Mouse (Mus musculus): ENCODE measurements around the gene Tead4.
"Not testable (repeated sequence)": the region's sequence is repeated elsewhere in the genome, so short reads cannot be mapped to it uniquely, and the experiment has no call there.

Gene Tead4

DNA sequence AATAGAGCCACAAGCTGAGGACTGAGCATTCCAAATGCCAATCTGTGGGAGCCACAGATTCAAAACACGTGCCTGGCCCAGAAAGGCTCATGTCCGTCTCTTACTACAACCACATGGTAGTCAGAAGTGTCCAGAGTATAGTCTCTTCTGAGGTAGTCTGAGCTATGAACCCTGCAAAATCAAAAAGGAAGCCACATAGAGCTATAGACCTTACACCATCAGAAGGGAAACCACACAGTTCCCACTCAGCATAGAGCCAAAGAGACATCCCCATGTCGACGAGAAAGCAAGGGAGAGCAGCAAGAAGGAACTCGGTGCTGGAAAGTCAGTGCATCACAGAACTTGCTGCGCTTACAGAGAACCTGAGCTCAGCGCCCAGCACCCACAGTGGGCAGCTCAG lies 68.4 kb downstream of the Tead4 start:
- DNase-seq, result no peak

DNA sequence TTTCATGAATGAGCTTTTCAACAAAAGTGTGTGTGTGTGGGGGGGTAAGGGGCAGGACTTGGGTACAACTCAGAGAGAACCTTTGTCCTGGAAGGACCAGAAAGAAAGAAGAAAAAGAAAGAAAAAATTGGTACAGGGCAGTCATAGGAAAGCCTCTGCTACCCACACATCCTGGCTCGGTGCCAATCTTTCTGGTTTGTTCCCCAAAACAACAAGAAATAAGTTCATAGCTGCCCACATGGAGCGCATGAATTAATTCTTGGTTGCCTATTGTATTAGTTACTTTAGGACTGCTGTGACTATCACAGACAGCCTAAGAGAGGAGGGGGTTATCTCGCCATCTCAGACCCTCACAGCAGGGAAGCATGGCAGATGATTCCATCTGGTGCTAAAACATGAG lies 68.9 kb downstream of the Tead4 start:
- DNase-seq, result no peak

DNA sequence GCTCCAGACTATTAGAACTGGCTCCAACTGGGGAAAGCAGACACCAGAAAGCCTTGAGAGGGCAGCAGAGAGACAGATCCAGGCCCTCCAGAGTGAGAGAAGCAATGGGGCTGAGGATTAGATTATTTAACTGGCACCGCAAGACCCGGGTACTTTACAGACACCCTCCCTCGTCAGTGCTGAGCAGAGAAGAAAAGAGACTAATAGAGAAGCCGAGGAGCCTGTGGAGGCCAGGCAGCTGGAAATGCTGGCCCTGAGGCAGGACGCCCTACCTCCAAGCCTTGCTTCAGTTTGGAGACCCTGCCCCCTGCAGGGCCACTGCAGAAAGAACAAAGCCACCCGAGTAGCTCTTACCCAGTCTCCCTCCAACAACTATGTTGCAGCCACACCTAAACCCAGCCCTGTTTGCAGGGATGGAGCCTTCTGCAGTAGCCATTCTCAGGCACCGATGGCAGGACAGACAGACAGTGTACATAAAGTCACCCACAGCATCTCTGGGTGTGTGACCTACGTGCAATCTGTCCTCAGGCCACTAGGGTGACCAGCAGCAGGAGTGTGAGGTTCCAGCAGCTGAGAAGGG lies 73.1 kb downstream of the Tead4 start:
- peak; percentile 48 for DNase-seq

DNA sequence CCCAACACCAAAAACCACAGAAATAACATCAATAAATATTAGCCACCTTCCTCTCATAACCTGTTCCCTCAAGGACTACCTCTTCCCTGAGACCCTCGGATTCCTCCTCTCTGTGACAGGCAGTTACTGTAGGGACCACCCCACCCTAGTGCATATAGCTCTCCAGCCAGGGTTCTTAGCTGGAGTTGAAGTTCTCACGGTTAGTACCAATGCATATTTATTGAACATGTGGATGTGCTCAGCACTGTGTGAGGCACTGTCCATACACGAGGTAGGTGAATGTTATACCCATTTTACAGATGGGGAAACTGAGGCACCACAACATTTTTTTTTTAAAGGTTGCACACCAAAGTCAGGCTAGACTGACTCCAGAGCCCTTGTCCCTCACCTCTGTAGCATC lies 73.7 kb downstream of the Tead4 start:
- no peak for DNase-seq

DNA sequence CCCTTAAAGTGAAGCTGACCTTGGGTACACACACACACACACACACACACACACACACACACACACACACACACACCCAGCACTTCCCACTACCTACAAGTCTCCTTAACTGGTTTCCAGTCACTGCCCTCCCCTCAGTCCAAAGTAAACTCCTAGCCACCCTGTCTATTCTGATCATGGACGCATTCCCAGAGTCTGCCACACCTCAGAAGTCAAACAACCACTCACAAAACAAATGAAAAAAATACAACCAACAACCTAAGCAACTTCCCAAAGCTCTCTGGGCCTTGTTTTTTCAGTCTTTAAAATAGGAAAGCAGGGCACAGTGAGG lies 74.8 kb downstream of the Tead4 start:
- DNase-seq, result no peak

DNA sequence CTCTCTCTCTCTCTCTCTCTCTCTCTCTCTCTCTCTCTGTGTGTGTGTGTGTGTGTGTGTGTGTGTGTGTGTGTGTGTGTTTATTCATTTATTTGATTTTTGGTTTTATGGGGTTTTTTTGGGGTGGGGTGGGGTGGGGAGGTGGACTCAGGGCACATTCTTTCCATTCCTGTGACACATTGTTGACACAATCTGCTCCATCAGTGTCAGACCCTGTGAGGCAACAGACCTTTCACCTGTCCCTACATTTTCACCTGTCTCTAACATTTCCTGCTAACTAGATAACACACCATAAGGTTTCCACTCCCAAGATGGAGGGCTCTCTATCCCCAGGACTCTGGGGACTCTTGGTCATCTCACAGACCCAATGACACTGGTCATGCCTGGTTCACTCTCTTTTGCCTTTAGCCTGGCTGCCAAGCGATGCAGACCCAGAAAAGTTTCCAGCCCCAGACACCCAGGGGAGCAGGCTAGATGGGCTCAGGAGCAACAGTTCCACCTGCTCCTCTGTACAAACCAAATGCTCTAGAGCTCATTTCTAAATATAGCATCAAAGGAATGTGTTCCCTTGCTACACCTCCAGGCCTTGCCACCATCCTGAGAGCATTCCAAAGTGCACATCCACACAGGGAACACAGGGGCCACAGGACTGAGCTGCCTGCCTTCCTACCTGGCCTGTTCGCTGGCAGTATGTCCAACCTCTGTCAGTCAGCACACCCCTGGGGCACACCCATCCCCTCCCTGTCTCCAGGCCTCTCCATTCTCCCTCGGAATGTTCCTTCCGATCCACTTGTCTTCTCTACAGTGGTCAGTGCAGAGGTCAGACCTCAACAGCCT lies 75.4 kb downstream of the Tead4 start:
- DNase-seq, result peak; percentile 73

DNA sequence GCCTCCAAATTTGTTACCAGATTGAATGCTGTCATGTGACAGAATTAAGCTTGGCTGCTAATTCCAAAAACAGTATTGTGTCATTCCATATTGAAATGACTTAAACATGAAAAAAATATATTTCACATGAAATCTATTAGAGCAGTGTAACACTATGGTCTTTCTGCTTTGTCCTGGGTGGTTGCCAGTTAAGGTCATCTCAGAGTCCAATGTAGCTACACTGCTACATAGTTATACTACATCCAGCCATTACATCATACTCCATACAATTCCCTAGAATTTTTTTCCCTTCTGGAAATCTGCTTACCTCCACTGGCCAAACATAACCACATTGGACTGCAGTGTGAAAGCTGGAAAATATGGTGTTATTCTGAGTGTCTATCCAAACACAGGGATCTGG lies 77.5 kb downstream of the Tead4 start:
- DNase-seq, result no peak

DNA sequence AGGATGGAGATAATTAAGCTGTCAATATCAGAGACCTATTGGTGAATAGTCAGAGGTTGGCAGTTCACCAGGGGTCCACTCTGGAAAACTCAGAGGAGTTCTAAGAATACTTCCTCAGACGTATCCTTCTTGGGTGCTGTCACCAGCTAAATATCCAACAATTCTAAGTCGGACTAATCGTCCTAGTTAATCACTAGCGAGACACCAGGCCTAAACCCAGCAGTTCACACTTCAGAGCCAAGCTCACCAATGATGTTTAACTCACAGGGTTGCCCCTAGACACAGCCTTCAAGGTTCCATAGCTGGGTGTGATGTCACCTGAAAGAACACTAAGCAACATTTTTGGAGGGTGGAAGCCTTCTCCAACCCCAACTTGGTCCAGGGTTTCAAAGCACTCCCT lies 85.6 kb downstream of the Tead4 start:
- DNase-seq, result not testable (repeated sequence)

DNA sequence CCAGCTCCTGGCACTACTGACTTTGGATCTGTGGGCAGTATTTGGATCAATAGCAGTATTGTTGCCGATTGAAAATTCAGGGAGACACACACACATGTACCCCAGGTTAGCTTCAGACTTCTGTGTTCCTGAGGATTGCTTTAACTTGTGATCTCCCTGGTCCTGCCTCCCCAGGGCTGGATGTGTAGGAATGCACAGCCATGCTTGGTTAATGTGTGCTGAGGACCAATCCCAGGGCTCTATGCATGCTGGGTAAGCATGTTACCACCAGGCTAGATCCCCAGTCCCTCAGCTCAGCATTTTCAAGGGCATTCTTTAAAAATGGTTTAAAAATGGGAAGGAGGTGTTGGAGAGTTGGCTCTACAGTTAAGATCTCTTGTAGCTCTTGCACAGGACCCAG lies 91.4 kb downstream of the Tead4 start:
- not testable (repeated sequence) for DNase-seq

DNA sequence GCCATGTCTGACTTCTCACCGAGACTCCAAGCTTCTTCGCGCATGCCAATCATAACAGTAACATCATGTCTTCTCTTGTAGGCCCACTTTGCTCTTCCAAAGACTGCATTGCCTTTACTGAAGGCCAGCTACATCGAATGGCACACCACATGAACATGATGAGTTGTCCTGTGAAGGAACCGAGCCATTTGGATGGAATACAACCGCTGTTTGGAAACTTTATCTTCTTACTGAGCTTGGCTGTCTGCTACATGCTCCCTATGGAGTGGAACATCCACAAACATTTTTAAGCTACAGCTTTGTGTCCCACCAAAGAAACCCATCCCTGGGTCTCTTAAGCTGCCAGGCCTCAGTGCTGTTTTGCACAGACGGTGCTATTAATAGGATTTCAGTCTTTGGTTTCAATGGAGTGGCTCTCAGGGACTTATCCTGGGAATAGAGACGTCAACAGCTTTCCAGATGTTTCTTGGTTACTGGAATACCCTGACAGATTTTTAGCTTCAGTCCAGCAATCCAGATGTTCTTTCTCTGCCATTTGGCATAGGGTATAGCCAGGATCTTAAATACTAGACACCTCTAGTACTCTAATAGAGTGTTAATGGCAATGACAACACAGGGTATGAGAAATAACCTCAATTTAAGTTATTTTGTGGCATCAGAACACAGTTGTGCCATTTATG lies 92.0 kb downstream of the Tead4 start:
- no peak for DNase-seq

DNA sequence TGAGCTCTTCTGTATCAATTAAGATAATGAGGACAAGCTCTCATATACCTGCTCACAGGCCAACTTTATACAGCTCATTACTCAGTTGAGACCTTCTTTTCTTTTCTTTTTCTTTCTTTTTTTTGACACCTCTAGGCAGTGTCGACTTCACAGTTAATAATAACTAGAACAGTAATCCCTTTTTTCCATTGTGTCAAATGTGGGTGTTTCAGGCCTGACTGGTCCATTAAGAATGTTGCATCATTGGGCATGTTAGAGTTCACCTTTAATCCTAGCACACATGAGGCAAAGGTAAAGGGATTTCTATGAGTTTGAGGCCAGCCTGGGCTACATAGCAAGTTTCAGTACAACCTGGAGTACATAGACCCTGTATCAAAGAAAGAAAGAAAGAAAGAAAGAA lies 97.1 kb downstream of the Tead4 start:
- no peak for DNase-seq

DNA sequence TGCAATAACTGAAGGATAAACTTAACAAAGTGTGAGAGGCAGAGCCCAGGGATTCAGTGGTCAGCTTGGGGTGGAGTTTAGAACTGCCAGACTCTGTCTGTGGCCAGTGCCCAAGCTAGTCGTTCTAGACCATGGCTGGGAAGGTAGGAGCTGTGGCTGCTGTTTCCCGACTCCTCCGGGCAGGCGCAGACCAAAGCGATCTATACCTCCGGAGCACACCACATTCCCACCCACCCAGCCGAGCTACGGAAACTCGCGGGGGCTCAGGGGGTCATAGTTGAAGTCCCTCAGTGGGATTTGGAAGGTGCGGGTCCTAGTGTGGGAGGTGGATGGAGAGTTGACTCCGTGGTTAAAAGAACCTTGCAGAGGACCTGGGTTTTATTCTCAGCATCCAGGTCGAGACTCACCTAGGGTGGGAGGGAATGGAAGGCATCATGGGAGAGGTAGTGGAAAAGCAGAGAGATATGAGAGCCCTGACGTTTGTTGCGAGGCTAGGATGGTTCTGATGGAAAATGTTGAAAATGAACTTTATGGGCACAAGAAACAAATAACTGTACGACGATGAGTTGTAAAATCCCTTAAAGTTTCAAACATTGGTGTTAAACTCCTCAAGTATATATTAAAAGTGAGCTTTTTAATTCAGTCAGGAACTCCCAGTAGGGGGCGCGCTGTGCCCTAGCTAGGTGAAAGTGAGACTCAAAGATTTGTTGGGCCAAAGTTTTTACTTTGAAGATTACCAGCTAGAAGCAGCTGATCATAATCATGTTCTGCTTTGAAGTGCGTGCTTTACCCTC lies 99.6 kb downstream of the Tead4 start:
- peak; percentile 93 for DNase-seq

DNA sequence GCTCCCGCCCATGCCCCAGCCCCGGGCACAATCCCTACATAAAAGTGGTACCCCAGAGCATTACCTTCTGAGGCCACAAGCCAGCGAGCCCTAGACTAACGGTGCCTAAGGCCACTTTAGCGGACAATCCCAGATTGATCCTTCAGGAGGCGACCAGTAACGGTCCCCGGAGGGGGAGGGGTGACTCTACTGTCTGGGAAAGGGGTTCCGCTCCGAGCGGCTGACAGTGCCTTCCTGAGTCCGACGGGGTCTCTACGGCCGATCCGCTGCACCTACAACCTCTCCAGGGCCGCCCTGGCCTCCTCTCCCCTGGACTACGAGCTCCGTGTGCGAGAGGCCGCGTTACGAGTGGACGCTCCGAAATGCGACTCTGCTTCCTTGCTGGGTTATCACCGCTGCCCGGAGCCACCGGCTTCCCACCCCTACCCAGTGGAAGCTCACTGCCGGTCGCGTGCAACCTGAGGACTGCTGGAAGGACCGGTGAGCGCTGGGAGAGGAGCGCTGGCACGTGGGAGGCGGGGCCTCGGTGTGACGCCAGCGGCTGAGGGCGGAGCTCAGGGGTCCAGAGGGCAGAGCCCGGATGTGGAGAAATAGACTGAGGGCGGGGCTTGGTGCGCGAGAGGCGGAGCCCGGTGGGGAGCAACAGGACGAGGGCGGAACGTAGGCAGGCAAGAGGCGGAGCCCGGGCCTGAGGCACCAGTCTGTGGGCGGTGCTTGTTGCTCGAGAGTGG lies 100.3 kb downstream of the Tead4 start:
- peak; percentile 100 for DNase-seq

DNA sequence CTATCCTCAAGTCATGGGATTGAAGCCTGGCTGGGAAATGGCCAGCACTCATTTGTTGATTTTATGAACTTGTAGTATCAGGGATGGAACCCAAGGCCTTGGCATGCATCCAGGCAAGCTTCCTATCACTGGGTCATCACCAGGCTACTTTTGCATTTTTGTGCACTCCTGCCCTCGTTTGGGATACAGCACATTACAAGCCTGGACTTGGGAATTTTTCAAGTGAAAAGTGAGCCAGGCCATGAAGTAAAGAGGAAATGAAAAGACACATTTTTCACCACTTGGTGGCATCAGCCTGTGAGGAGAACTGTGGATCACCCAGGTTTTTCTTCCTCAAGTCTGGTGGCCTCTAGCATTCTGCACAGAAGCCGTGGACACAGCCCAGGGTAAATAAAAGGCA lies 117.1 kb downstream of the Tead4 start:
- DNase-seq, result no peak

DNA sequence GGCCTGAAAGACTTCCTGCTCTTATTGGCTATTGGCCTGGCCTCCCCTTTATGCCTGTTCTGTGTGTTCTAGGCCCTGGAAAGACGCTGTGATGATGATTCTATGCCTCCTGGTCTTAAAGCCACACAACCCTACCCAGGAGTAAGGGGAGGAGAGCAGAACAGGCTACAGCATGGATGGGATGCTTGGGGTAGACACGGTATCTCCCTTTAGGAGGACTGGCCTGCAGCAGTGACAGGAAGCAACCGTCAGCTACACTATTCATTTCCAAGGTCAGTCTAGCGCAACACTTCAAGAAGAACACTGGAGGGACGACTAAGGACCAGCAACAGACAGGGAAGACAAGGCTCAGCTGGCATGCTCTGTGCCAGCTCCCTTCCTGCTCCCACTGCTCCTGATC lies 119.4 kb downstream of the Tead4 start:
- DNase-seq, result no peak

DNA sequence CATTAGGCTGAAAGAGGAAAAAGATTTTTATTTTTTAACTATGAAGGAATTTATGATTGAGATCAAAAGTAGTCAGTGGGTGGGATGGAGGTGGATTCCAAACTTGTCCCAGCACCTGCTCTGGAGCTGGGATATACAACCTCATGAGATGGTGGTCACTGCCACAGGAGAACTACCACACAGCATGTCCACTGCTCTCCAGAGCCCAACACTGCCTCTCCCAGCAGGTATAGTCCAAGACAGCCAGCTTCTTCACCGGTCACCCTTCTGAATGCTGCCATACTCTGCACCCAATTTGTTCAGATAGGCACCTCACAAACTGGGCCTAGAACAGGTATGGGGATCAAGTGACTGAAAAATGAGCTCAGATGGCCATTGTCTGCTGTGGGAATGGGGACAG lies 121.0 kb downstream of the Tead4 start:
- no peak for DNase-seq

DNA sequence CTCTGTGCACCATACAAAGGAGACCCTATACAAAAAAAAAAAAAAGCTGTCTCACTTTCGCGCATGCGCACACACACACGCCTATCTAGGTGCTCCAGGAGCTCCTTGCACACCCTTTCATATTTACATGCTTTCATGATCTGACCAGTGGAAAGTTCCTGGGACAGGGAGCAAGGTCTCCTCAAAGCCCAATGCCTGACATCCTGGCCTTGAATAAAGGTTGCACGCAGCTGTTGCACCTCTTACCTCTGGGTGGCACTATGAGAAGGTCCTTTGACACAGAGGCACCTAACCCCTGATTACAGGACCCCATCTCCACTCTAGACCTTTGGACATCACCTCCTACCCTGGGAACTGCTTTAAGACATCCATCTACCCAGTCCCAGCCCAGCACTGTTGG lies 121.4 kb downstream of the Tead4 start:
- DNase-seq, result no peak

DNA sequence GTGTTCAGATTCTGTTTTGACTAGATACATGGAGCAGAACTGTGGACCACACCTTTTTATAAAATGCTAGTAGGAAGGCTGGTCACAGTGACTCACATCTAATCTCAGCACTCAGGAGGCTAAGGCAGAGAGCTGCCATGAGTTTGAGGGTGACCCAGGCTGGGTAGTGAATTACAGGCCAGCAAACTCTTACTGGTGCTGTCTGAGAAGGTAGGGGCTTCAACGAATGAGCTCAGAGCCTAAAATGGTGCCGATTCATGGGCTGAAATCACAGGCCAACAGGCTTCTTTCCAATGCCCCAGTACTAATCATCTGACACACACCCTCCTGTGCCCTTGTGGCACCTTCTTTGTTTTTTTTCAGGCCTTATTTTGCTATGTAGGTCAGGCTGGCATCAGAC lies 121.9 kb downstream of the Tead4 start:
- DNase-seq, result no peak
